Mouse (Mus musculus) kidney, adult 2 months (tissue): ENCODE results near the gene Fhit. TPM values are rescaled to one million over a fixed set of nuclear protein-coding genes. Genes with fewer than 3 reads are reported as not detected.
"Not testable (repeated sequence)": the region's sequence is repeated elsewhere in the genome, so short reads cannot be mapped to it uniquely, and the experiment has no call there.

Experiments used
- DNase-seq: peaks from one replicate; pipeline ENCODE4 v3.0.0; 2021
- H3K27ac ChIP-seq: fragments of 200-500 bp; 2 replicates; pipeline ENCODE4 v1.5.1; 2012; ENCODE audit warnings: low read depth, low read length, control low read depth, inconsistent platforms; ENCODE audit not compliant: insufficient read depth
- H3K27me3 ChIP-seq: fragments of 200-500 bp; replicated peaks from 2 replicates; pipeline ENCODE4 v1.6.1; 2012; ENCODE audit warnings: mild to moderate bottlenecking, moderate library complexity, low read length, inconsistent platforms; ENCODE audit not compliant: control insufficient read depth, insufficient read depth
- H3K36me3 ChIP-seq: fragments of 200-500 bp; 2 replicates; pipeline ENCODE4 v1.6.1; 2012; ENCODE audit warnings: mild to moderate bottlenecking, moderate library complexity, low read length, inconsistent platforms; ENCODE audit not compliant: control insufficient read depth, insufficient read depth
- H3K4me1 ChIP-seq: fragments of 200-500 bp; 2 replicates; pipeline ENCODE4 v1.6.1; 2011; ENCODE audit warnings: low read length; ENCODE audit not compliant: control insufficient read depth, insufficient read depth
- H3K4me3 ChIP-seq: fragments of 200-500 bp; 2 replicates; pipeline ENCODE4 v1.5.1; 2011; ENCODE audit warnings: mild to moderate bottlenecking, low read depth, low read length, control low read depth; ENCODE audit not compliant: insufficient read depth
- CTCF ChIP-seq: fragments of 200-500 bp; conservative IDR thresholded peaks from 2 replicates; pipeline ENCODE4 v1.5.1; 2011; ENCODE audit warnings: low read depth, mild to moderate bottlenecking, control low read depth, low read length, moderate library complexity, mixed read lengths; ENCODE audit not compliant: insufficient read depth, insufficient read length
- POLR2A ChIP-seq: fragments of 200-500 bp; IDR thresholded peaks from one replicate; pipeline ENCODE4 v1.6.1; 2011; ENCODE audit warnings: low read depth, low read length, control low read depth
- WGBS: fragments of 180-500 bp; shearing (Covaris S2); methylation state at CpG from one replicate; pipeline ENCODE4 v1.1.7; 2018; 5-methylcytosine and 5-hydroxymethylcytosine counted together
- polyA plus RNA-seq: library from polyadenylated mRNA; depleted of rRNA; stranded (reverse); fragments of >200 nt; gene quantifications from 2 replicates; pipeline ENCODE4 v1.2.3, GENCODE M21; 2012

Fhit gene
- polyA plus RNA-seq, 1 experiment: 21.3 TPM

DNA sequence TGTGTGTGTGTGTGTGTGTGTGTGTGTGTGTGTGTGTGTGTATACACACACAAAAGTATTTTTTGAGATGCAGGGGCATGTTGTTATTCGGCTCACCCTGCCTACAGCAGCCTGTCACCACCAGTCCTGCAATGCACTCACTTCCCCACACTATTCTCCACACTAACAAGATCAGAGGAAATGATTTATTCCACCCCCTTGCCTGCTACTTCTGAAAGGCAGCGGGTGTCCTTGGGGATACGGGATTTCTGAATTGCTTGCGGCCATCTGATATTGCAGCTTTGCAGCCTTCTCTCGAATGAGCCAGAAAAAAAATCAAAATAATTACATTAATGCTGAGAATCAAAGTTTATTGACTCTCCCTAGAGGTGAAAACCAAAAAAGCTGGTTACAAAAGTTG is 78.4 kb downstream of the Fhit start:
- H3K4me1 ChIP-seq: no peaks in the 10 kb centered on the region
- H3K27ac ChIP-seq: no peak overlapping the region
- no peak overlapping the region for H3K4me3 ChIP-seq
- TF ChIP-seq CTCF: no peak
- peak; percentile 3 for DNase-seq
- H3K36me3 ChIP-seq: no peaks in the 10 kb centered on the region
- H3K27me3 ChIP-seq: no peaks in the 10 kb centered on the region
- WGBS: 52% methylated on average over 5 of the region's 5 CpGs

DNA sequence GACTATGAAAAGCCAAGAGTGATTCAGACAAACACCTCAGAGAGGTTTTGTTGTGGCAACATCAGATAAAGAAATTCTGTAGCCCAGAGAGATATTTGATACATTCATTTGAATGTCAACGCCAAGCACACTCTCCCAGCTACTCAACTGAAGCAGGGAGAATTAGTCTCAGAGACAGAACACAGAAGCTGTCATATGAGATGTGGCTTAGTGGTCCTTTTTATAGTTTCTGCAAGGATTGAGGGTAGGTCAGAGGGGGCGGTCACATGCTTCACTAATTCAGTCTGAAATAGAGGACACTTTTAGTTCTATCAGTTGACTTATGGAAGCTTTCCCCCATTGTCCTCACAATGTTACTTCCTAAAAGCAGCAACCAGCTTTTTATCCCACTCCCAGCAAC is 98.2 kb downstream of the Fhit start:
- Histone ChIP-seq H3K27ac (no peak overlapping the region), H3K36me3 (no peaks in the 10 kb centered on the region), H3K27me3 (no peaks in the 10 kb centered on the region), H3K4me1 (no peaks in the 10 kb centered on the region), H3K4me3 (no peak overlapping the region)
- WGBS: 77% methylated on average over 2 of the region's 2 CpGs
- no peak for TF ChIP-seq CTCF
- no peak for TF ChIP-seq POLR2A
- no peak for DNase-seq

DNA sequence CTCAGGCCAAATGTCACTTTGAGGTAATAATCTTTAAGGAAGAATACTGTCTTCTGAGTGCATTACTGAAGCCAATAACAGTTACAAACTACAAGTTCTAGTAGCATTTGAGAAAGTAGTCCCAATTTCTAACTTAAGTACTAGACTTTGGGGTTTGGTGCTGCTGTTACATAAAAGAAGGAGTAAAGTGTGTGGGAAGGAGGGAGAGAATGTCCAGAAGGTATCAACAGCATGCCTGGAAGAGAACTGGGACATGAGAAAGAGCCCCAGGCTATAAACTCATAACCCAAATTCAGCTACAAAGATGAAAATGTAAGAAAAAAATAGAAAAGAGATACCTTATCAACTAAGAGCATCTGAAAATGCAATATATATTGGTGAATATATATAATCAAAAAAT is 101.6 kb downstream of the Fhit start:
- no peaks in the 10 kb centered on the region for H3K27me3 ChIP-seq
- TF ChIP-seq CTCF (no peak), POLR2A (no peak)
- no peak overlapping the region for H3K4me3 ChIP-seq
- H3K36me3 ChIP-seq: no peaks in the 10 kb centered on the region
- no peak overlapping the region for H3K27ac ChIP-seq
- DNase-seq: no peak
- H3K4me1 ChIP-seq: no peaks in the 10 kb centered on the region

DNA sequence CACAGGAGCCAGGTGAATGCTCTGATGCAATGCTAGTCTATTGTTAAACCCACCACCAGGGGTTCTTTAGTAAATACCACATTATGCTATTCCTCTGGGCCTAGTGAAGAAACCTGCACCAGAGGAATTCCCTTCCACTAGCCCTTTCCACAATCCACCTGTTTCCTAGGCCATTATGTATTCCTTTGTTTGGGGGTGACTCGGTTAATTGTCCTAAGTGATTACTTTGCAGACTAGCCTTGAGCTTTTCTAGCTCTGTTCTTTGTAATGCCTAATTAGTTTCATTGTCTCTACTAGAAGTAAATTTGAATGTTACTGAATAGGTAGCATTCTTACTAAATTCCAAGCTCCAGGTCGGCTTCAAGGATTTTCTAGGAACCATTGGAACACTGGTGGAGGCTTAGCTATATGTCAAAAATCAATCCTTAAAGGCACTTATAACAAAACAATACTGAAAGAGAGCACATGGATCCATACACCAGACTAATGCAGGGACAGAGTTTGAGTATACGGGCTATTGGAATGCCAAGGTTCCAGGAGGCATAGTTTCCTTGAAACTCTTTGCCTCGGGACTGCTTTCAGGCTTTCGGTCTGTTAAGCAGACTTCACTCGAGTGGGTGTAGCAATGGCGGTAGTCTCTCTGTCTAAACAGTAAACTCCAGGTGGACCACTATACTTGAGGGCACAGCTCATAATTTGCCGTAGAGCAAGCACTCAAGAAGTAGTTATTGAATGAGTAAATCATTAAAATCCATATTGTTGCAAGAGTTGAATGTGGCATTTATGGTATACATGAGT is 122.1 kb downstream of the Fhit start:
- H3K27ac ChIP-seq, H3K36me3 ChIP-seq, H3K27me3 ChIP-seq, H3K4me1 ChIP-seq, DNase-seq, H3K4me3 ChIP-seq: not testable (repeated sequence)
- 74% methylated on average over 8 of the region's 8 CpGs for WGBS

DNA sequence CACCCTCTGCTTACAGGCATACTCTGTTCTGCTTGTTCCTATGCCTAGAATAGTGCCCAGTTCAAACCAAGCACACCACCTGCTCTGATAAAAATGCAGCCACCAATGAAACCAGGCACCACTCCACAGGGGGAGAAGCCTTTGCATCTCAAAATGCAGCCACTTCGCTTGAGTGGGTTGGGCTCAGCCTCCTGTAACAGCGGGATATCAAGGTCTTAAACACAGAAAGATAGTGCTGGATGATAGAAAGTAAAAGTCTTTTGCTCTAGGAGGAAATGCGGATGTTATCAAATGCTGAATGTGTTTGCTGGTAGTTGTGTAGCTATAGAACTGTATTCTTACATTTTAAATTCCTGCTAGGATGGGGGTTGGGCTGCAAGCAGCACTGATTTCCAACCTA is 140.4 kb downstream of the Fhit start:
- DNase-seq: no peak
- Histone ChIP-seq H3K27ac (no peak overlapping the region), H3K36me3 (no peaks in the 10 kb centered on the region), H3K27me3 (no peaks in the 10 kb centered on the region), H3K4me1 (0 out of 2 replicates have a peak, but pooled peaks cover 3% of the 10 kb centered on the region), H3K4me3 (no peak overlapping the region)
- 37% methylated on average over 3 of the region's 3 CpGs for WGBS
- TF ChIP-seq CTCF: no peak
- TF ChIP-seq POLR2A: no peak

DNA sequence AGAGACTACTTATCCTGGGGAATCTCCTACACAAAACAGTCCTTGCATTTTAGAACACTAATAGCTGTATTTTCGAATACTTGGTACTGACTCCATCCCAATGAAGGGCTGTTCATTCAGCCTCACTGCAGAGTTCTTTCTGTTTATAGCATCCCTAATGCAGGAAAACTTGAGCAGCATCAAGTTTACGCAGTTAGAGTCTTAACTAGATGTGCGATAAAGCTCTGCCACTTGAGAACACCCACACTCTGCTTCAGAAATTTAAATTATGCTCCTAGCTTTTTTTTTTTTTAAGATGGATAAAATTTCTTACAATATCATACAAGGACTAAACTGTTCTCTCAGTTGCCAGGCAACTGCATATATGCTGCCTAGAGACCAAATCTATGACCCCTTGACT is 183.2 kb downstream of the Fhit start:
- Histone ChIP-seq H3K27ac (no peak overlapping the region), H3K27me3 (no peaks in the 10 kb centered on the region), H3K4me3 (no peak overlapping the region), H3K4me1 (no peaks in the 10 kb centered on the region; the same call in 1 of the 2 replicates), H3K36me3 (no peaks in the 10 kb centered on the region)
- 90% methylated on average over 3 of the region's 3 CpGs for WGBS
- TF ChIP-seq CTCF (no peak), POLR2A (no peak)
- no peak for DNase-seq

DNA sequence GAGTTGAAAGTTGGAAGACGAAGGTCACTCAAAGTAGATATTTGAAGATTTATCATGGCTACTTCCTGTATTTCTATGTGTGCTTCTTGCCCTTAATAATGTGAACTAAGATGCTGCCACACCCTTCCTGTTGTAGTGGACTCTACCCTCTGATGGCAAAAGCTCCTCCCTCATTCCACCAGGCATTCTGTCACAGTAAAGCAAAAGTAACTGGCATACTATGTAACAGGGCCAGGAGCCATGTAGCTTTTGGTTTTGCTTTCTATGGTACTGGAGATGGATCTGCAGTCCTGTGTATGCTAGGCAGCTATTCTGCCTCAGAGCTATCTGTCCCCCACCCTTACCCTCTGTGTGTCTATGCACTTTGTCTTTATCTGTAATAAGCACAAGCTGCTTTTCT is 220.2 kb downstream of the Fhit start:
- Histone ChIP-seq H3K27ac (no peak overlapping the region), H3K4me3 (no peak overlapping the region), H3K36me3 (no peaks in the 10 kb centered on the region), H3K4me1 (no peaks in the 10 kb centered on the region), H3K27me3 (no peaks in the 10 kb centered on the region)
- WGBS: 88% methylated on average over 1 of the region's 1 CpGs
- no peak for DNase-seq
- TF ChIP-seq POLR2A (no peak), CTCF (no peak)
